Mouse (Mus musculus) limb, embryonic 13.5 days (tissue): ENCODE measurements around the gene Syf2. TPM values are rescaled to one million over a fixed set of nuclear protein-coding genes. Genes with fewer than 3 reads are reported as not detected.

Experiments
- ATAC-seq: fragments of 200-750 bp; cut with Nextera tagmentation; 2 replicates; pipeline ENCODE4 v1.8.0; 2017; ENCODE audit warnings: low read depth, moderate number of reproducible peaks, moderate TSS enrichment; ENCODE audit not compliant: low FRiP score
- H3K27ac ChIP-seq: fragments of 300-500 bp; sonication (generic); 2 replicates; pipeline ENCODE4 v1.5.1; 2015; ENCODE audit warnings: inconsistent platforms, mild to moderate bottlenecking, moderate library complexity
- H3K27me3 ChIP-seq: fragments of 300-500 bp; sonication (generic); 2 replicates; pipeline ENCODE4 v1.6.1; 2015; ENCODE audit warnings: mild to moderate bottlenecking, inconsistent platforms
- H3K36me3 ChIP-seq: fragments of 300-500 bp; sonication (generic); 2 replicates; pipeline ENCODE4 v1.6.1; 2015; ENCODE audit warnings: inconsistent platforms, mild to moderate bottlenecking, moderate library complexity
- H3K4me1 ChIP-seq: fragments of 300-500 bp; sonication (generic); 2 replicates; pipeline ENCODE4 v1.6.1; 2015; ENCODE audit warnings: inconsistent platforms
- H3K4me2 ChIP-seq: fragments of 300-500 bp; sonication (generic); replicated peaks from 2 replicates; pipeline ENCODE4 v1.6.1; 2015; ENCODE audit warnings: inconsistent platforms, mild to moderate bottlenecking, moderate library complexity
- H3K4me3 ChIP-seq: fragments of 300-500 bp; sonication (generic); 2 replicates; pipeline ENCODE4 v1.5.1; 2015; ENCODE audit warnings: moderate library complexity, mild to moderate bottlenecking, inconsistent platforms
- H3K9ac ChIP-seq: fragments of 300-500 bp; sonication (generic); 2 replicates; pipeline ENCODE4 v1.6.1; 2015; ENCODE audit warnings: mild to moderate bottlenecking, inconsistent platforms
- H3K9me3 ChIP-seq: fragments of 300-500 bp; sonication (generic); 2 replicates; pipeline ENCODE4 v1.6.1; 2016; ENCODE audit warnings: inconsistent platforms
- WGBS: fragments of 180-500 bp; shearing (Covaris S2); methylation state at CpG from one replicate; pipeline ENCODE4 v1.1.7; 2015; 5-methylcytosine and 5-hydroxymethylcytosine counted together
- polyA plus RNA-seq: library from polyadenylated mRNA; unstranded; fragments of >200 nt; fragmentation: Nextera tagmentation; extraction: Ambion mirVana; gene quantifications from 2 replicates; pipeline ENCODE4 v1.2.1, GENCODE M21; 2015

Syf2 gene
- polyA plus RNA-seq, 1 experiment from 2014 or later = 73.4 TPM

DNA sequence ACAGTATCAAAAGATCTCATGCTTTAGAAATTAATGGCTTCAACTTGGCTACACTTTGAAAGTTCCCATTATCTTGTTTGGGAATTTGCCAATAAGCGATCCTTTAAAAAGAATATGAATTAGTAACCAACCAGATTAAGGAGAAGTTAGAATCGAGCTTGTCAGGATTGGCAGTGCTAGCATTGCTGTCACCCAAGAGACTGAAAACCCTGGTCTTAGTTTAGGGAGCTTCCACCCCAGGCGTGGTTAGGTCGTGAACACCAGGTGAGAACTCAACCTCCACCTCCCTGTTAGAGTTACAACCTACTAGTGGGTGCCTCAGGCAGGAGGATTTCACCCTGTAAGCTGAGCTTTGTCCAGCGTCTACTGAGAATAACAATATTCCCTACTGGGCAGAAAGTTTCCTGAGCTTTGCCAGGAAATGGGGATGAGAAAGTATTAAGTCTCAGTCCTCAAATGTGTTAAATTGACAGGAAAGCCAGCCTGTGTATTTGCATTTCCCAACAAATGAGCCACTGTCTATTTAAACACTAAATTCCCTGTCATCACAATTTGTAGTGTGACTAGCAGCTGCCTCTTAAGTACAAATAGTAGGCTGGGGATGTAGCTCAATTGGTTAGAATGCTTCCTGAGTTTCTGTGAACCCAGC is 2.8 kb upstream of the Syf2 start:
- ATAC-seq = no peak
- Histone ChIP-seq H3K36me3 (peaks cover 43% of the 10 kb centered on the region), H3K27ac (no peak overlapping the region), H3K9me3 (no peaks in the 10 kb centered on the region), H3K4me3 (no peak overlapping the region), H3K9ac (no peak overlapping the region), H3K27me3 (no peaks in the 10 kb centered on the region), H3K4me1 (peaks cover 28% of the 10 kb centered on the region), H3K4me2 (no peak overlapping the region)
- WGBS = 71% methylated on average over 5 of the region's 5 CpGs

DNA sequence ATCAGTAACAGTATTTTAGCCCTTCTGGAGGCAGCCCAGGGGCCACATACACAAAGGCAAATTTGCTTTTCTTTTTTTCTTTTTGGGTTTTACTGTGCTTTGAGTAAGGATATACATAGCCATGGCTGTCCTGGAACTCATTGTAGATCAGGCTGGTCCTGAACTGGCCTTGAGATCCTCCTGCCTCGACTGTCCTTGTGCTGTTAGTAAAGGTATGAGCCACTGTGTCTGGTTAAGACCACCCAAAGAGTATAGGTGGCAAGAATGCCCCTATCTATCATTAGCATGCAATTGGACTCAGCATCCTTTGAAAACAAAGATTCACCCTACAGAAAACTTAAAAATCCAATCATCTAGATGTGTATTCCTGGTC is 2.2 kb upstream of the Syf2 start:
- Histone ChIP-seq H3K4me3 (no peak overlapping the region), H3K4me1 (peaks cover 28% of the 10 kb centered on the region), H3K4me2 (no peak overlapping the region), H3K36me3 (peaks cover 48% of the 10 kb centered on the region), H3K27me3 (no peaks in the 10 kb centered on the region), H3K9ac (no peak overlapping the region), H3K27ac (no peak overlapping the region), H3K9me3 (no peaks in the 10 kb centered on the region)
- WGBS = 93% methylated on average over 1 of the region's 1 CpGs
- no peak for ATAC-seq

GRCm38 (mm10) chr4:134929536-134929935 is 1.2 kb upstream of the Syf2 start:
- no peaks in the 10 kb centered on the region for H3K27me3 ChIP-seq
- peaks cover 59% of the 10 kb centered on the region for H3K36me3 ChIP-seq
- no peak overlapping the region for H3K27ac ChIP-seq
- H3K4me2 ChIP-seq = no peak overlapping the region
- no peak overlapping the region for H3K9ac ChIP-seq
- no peaks in the 10 kb centered on the region for H3K9me3 ChIP-seq
- peaks cover 28% of the 10 kb centered on the region for H3K4me1 ChIP-seq
- no peak overlapping the region for H3K4me3 ChIP-seq
- no peak for ATAC-seq
- WGBS = 83% methylated on average over 4 of the region's 4 CpGs

GRCm38 (mm10) chr4:134930190-134930589 is 508 bp upstream of the Syf2 start:
- Histone ChIP-seq H3K9ac (no peak overlapping the region), H3K4me2 (peak overlapping the region; percentile 91), H3K9me3 (no peaks in the 10 kb centered on the region), H3K27ac (0 out of 2 replicates have a peak overlapping the region, but pooled peaks have one; percentile 10), H3K36me3 (peaks cover 65% of the 10 kb centered on the region), H3K4me3 (peak overlapping the region; percentile 98), H3K27me3 (no peaks in the 10 kb centered on the region), H3K4me1 (peaks cover 26% of the 10 kb centered on the region)
- ATAC-seq = no peak
- 30% methylated on average over 9 of the region's 9 CpGs for WGBS

GRCm38 (mm10) chr4:134937240-134938176 is 6.8 kb downstream of the Syf2 start:
- H3K9ac ChIP-seq = no peak overlapping the region
- H3K4me1 ChIP-seq = no peaks in the 10 kb centered on the region
- no peak overlapping the region for H3K27ac ChIP-seq
- peak; percentile 44; the same call in 1 of the 2 replicates for ATAC-seq
- H3K36me3 ChIP-seq = peaks cover 51% of the 10 kb centered on the region
- no peaks in the 10 kb centered on the region for H3K9me3 ChIP-seq
- no peak overlapping the region for H3K4me2 ChIP-seq
- H3K27me3 ChIP-seq = peaks cover 16% of the 10 kb centered on the region
- 62% methylated on average over 17 of the region's 17 CpGs for whole genome bisulfite sequencing
- no peak overlapping the region for H3K4me3 ChIP-seq

- peak overlapping the region; percentile 35 for H3K4me2 ChIP-seq
- no peak overlapping the region for H3K27ac ChIP-seq
- ATAC-seq = no peak
- H3K9me3 ChIP-seq = no peaks in the 10 kb centered on the region
- H3K36me3 ChIP-seq = peaks cover 27% of the 10 kb centered on the region
- no peak overlapping the region for H3K9ac ChIP-seq
- H3K4me3 ChIP-seq = 0 out of 2 replicates have a peak overlapping the region, but pooled peaks have one; percentile 3
- H3K27me3 ChIP-seq = peaks cover 40% of the 10 kb centered on the region
- 43% methylated on average over 9 of the region's 9 CpGs for WGBS
- H3K4me1 ChIP-seq = peaks cover 6% of the 10 kb centered on the region
Observed at GRCm38 (mm10) chr4:134939900-134940299, 9.2 kb downstream of the Syf2 start.

GRCm38 (mm10) chr4:134943758-134944538 is 13.2 kb downstream of the Syf2 start:
- no peaks in the 10 kb centered on the region for H3K36me3 ChIP-seq
- peak overlapping the region; percentile 40; the same call in 1 of the 2 replicates for H3K9ac ChIP-seq
- WGBS = 35% methylated on average over 27 of the region's 27 CpGs
- no peak overlapping the region for H3K27ac ChIP-seq
- peaks cover 48% of the 10 kb centered on the region for H3K27me3 ChIP-seq
- 0 out of 2 replicates have a peak, but pooled peaks have one; percentile 61 for ATAC-seq
- H3K4me3 ChIP-seq = no peak overlapping the region
- H3K4me2 ChIP-seq = no peak overlapping the region
- H3K9me3 ChIP-seq = no peaks in the 10 kb centered on the region
- H3K4me1 ChIP-seq = peaks cover 15% of the 10 kb centered on the region

- H3K9me3 ChIP-seq = no peaks in the 10 kb centered on the region
- no peaks in the 10 kb centered on the region for H3K36me3 ChIP-seq
- ATAC-seq = 0 out of 2 replicates have a peak, but pooled peaks have one; percentile 30
- H3K27me3 ChIP-seq = peaks cover 41% of the 10 kb centered on the region
- WGBS = 14% methylated on average over 17 of the region's 17 CpGs
- H3K9ac ChIP-seq = peak overlapping the region; percentile 45; the same call in 1 of the 2 replicates
- H3K4me2 ChIP-seq = peak overlapping the region; percentile 59
- peak overlapping the region; percentile 21; the same call in 1 of the 2 replicates for H3K4me3 ChIP-seq
- H3K27ac ChIP-seq = no peak overlapping the region
- peaks cover 23% of the 10 kb centered on the region for H3K4me1 ChIP-seq
Observed at GRCm38 (mm10) chr4:134946024-134946744, 15.5 kb downstream of the Syf2 start.

DNA sequence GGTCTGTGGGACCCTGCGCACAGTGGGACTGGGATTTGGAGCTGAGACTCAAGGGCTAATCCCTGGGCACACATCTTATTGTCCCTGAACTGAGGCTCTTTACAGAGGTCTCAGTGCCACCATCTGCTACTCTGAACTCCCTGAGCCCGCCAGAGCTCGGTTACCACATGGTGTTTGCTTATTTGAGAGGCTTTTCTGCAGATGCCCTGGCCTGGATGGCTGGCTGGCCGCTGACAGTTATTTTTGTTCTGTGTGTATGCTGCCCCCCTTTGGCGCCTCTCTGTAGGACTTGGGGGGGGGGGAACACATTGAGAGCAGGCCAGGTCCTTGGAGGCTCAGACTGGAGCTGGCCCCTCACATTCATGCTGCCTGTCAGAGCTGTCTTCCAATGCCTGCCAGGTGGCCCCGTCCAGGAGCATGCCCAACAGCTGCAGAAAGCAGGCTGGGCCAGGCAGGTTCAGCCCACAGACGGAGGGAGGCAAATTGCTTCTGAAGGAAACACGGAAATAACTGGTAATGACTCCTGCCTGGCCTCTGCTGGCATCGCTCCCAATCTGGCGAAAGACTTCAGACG is 19.9 kb downstream of the Syf2 start:
- no peak overlapping the region for H3K9ac ChIP-seq
- no peak overlapping the region for H3K4me3 ChIP-seq
- H3K9me3 ChIP-seq = no peaks in the 10 kb centered on the region
- peaks cover 24% of the 10 kb centered on the region for H3K4me1 ChIP-seq
- WGBS = 13% methylated on average over 11 of the region's 11 CpGs
- peaks cover 26% of the 10 kb centered on the region for H3K27me3 ChIP-seq
- H3K4me2 ChIP-seq = no peak overlapping the region
- peak; percentile 90 for ATAC-seq
- no peaks in the 10 kb centered on the region for H3K36me3 ChIP-seq
- H3K27ac ChIP-seq = peak overlapping the region; percentile 55; the same call in 1 of the 2 replicates

- no peak overlapping the region for H3K27ac ChIP-seq
- 16% methylated on average over 15 of the region's 15 CpGs for WGBS
- no peaks in the 10 kb centered on the region for H3K36me3 ChIP-seq
- ATAC-seq = no peak
- peaks cover 47% of the 10 kb centered on the region for H3K27me3 ChIP-seq
- H3K4me2 ChIP-seq = 0 out of 2 replicates have a peak overlapping the region, but pooled peaks have one; percentile 2
- no peak overlapping the region for H3K4me3 ChIP-seq
- no peaks in the 10 kb centered on the region for H3K9me3 ChIP-seq
- no peak overlapping the region; the same call in 1 of the 2 replicates for H3K9ac ChIP-seq
- H3K4me1 ChIP-seq = peaks cover 18% of the 10 kb centered on the region
Observed at GRCm38 (mm10) chr4:134954461-134954860, 23.8 kb downstream of the Syf2 start.

- H3K27ac ChIP-seq = no peak overlapping the region
- no peak overlapping the region for H3K4me2 ChIP-seq
- ATAC-seq = no peak
- no peaks in the 10 kb centered on the region for H3K36me3 ChIP-seq
- H3K4me1 ChIP-seq = peaks cover 17% of the 10 kb centered on the region
- H3K9me3 ChIP-seq = no peaks in the 10 kb centered on the region
- H3K27me3 ChIP-seq = peaks cover 51% of the 10 kb centered on the region
- WGBS = 86% methylated on average over 2 of the region's 2 CpGs
- no peak overlapping the region for H3K4me3 ChIP-seq
- no peak overlapping the region for H3K9ac ChIP-seq
Observed at GRCm38 (mm10) chr4:134955196-134955595, 24.5 kb downstream of the Syf2 start.
